Mouse (Mus musculus) forebrain, embryonic 11.5 days (tissue): Measurements from ENCODE around the gene Gm49601. TPM values are rescaled to one million over a fixed set of nuclear protein-coding genes. Genes with fewer than 3 reads are reported as not detected.
A peak's percentile ranks its signal among the peaks of the same experiment; 100 is the strongest.

ENCODE experiments used
- ATAC-seq: fragments of 200-750 bp; cut with Nextera tagmentation; replicated peaks from 2 replicates; pipeline ENCODE4 v1.8.0; 2017; ENCODE audit warnings: moderate TSS enrichment; ENCODE audit not compliant: low FRiP score
- DNase-seq: peaks from one replicate; pipeline ENCODE4 v3.0.0-alpha.2; 2017; ENCODE audit warnings: low spot score
- H3K27ac ChIP-seq: fragments of 300-500 bp; sonication (generic); 2 replicates; pipeline ENCODE4 v1.5.1; 2014; ENCODE audit warnings: low read depth, low read length
- H3K27me3 ChIP-seq: fragments of 300-500 bp; sonication (generic); 2 replicates; pipeline ENCODE4 v1.6.1; 2014; ENCODE audit warnings: mild to moderate bottlenecking, low read length, mixed read lengths; ENCODE audit not compliant: control insufficient read depth, insufficient read depth
- H3K36me3 ChIP-seq: fragments of 300-500 bp; sonication (generic); 2 replicates; pipeline ENCODE4 v1.6.1; 2014; ENCODE audit warnings: mild to moderate bottlenecking, low read length, moderate library complexity, mixed read lengths; ENCODE audit not compliant: control insufficient read depth, insufficient read depth
- H3K4me1 ChIP-seq: fragments of 300-500 bp; sonication (generic); replicated peaks from 2 replicates; pipeline ENCODE4 v1.6.1; 2014; ENCODE audit warnings: low read length, mixed read lengths; ENCODE audit not compliant: control insufficient read depth, insufficient read depth
- H3K4me2 ChIP-seq: fragments of 300-500 bp; sonication (generic); 2 replicates; pipeline ENCODE4 v1.6.1; 2014; ENCODE audit warnings: low read depth, mild to moderate bottlenecking, low read length, moderate library complexity, mixed read lengths; ENCODE audit not compliant: severe bottlenecking
- H3K4me3 ChIP-seq: fragments of 300-500 bp; sonication (generic); 2 replicates; pipeline ENCODE4 v1.5.1; 2014; ENCODE audit warnings: low read depth, low read length
- H3K9ac ChIP-seq: fragments of 300-500 bp; sonication (generic); 2 replicates; pipeline ENCODE4 v1.6.1; 2014; ENCODE audit warnings: low read length
- H3K9me3 ChIP-seq: fragments of 300-500 bp; sonication (generic); 2 replicates; pipeline ENCODE4 v1.6.1; 2016; ENCODE audit warnings: low read length, mixed read lengths; ENCODE audit not compliant: control insufficient read depth
- WGBS: fragments of 180-500 bp; shearing (Covaris S2); extraction: QIAGEN DNeasy Blood & Tissue Kit; methylation state at CpG from one replicate; pipeline ENCODE4 v1.1.7; 2014; 5-methylcytosine and 5-hydroxymethylcytosine counted together
- polyA plus RNA-seq: library from polyadenylated mRNA; unstranded; fragments of >200 nt; fragmentation: Nextera tagmentation; extraction: Ambion mirVana; gene quantifications from 2 replicates; pipeline ENCODE4 v1.2.1, GENCODE M21; 2014

Gm49601 gene
- polyA plus RNA-seq, 1 experiment from 2014 or later = 2.8 TPM

DNA sequence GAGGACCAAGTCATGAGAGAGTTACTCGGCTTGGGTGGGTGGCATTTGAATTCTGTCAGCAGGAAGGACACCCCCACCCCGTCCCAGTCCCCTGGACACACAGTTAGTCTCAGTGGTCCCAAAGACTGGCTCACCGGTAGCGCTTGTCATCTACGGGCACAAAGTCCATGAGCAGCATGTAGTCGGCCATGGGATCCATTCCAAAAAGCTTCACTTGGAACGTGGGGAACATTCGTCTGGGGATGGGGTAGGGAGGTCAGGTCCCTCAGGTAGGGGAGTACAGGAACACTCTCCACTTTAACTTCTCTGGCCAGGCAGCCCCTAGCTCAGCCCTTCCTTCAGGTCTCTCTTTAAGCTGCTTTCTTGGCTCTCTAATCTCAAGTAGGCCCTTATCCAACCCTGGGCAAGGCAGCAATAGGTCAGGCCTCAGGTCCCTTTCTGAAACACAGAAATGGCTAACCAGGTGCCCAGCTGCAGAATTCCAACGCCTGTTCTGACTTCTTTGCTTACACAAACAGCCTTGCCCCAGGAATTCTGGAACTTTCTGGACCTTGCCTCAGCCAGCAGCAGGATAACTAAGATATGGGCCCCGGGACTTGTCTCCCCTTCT, 41.2 kb downstream of the Gm49601 start:
- Histone ChIP-seq H3K27me3 (peaks cover 98% of the 10 kb centered on the region), H3K9ac (no peak overlapping the region), H3K4me2 (no peak overlapping the region), H3K27ac (no peak overlapping the region), H3K36me3 (no peaks in the 10 kb centered on the region), H3K9me3 (no peaks in the 10 kb centered on the region), H3K4me1 (peaks cover 25% of the 10 kb centered on the region), H3K4me3 (no peak overlapping the region)
- ATAC-seq = no peak
- WGBS = 8% methylated on average over 10 of the region's 10 CpGs
- DNase-seq = no peak

GRCm38 (mm10) chr16:18583673-18584357, 42.4 kb downstream of the Gm49601 start:
- Histone ChIP-seq H3K36me3 (no peaks in the 10 kb centered on the region), H3K4me1 (peaks cover 25% of the 10 kb centered on the region), H3K9ac (no peak overlapping the region), H3K9me3 (no peaks in the 10 kb centered on the region), H3K4me3 (no peak overlapping the region), H3K27ac (no peak overlapping the region), H3K27me3 (peaks cover 94% of the 10 kb centered on the region), H3K4me2 (no peak overlapping the region)
- ATAC-seq (no peak), DNase-seq (no peak)
- 10% methylated on average over 10 of the region's 10 CpGs for WGBS

- H3K4me1 ChIP-seq = peaks cover 25% of the 10 kb centered on the region
- no peak overlapping the region for H3K4me3 ChIP-seq
- H3K36me3 ChIP-seq = no peaks in the 10 kb centered on the region
- H3K4me2 ChIP-seq = no peak overlapping the region
- DNase-seq = no peak
- WGBS = 4% methylated on average over 10 of the region's 10 CpGs
- ATAC-seq = no peak
- H3K27me3 ChIP-seq = peaks cover 90% of the 10 kb centered on the region
- H3K9me3 ChIP-seq = no peaks in the 10 kb centered on the region
- H3K27ac ChIP-seq = no peak overlapping the region
- no peak overlapping the region for H3K9ac ChIP-seq
These were observed 43.1 kb downstream of the Gm49601 start for GRCm38 (mm10) chr16:18583169-18583568.

GRCm38 (mm10) chr16:18582426-18583148, 43.6 kb downstream of the Gm49601 start:
- H3K27ac ChIP-seq = no peak overlapping the region
- ATAC-seq (no peak), DNase-seq (peak; percentile 63)
- no peak overlapping the region for H3K9ac ChIP-seq
- H3K4me2 ChIP-seq = peak overlapping the region; percentile 36; the same call in 1 of the 2 replicates
- H3K4me1 ChIP-seq = peaks cover 20% of the 10 kb centered on the region
- no peaks in the 10 kb centered on the region for H3K36me3 ChIP-seq
- WGBS = 1% methylated on average over 67 of the region's 67 CpGs
- H3K9me3 ChIP-seq = no peaks in the 10 kb centered on the region
- peaks cover 84% of the 10 kb centered on the region for H3K27me3 ChIP-seq
- H3K4me3 ChIP-seq = peak overlapping the region; percentile 27

DNA sequence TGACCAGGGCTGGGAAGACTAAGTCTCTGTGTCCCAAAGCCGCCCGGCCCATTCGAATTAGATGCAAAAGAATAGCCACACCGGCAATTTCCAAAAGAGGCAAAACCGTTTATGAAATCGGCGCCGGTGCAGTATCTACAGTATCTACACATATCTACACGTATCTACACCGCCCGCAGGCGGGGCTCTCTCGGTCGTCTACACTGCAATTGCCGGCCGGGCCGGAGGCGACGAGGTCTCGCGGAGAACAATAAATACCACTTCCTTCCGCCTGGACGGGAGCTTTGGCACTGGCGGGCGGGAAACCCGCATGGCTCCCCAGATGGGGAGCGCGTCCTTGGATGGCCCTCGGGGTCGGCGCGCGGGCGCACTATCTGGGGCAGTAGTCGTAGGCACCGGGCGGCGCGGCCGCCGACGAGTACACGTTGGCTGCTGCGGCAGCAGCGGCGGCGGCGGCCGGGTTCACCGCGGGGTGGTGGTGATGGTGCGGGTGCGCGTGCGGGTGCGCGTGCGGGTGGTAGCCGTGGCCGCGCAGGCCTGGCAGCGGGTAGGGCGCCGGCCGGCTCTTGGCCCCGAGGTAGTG, 44.5 kb downstream of the Gm49601 start:
- H3K27ac ChIP-seq = no peak overlapping the region
- H3K9ac ChIP-seq = no peak overlapping the region
- whole genome bisulfite sequencing = under 1% methylated on average over 59 of the region's 66 CpGs
- H3K4me2 ChIP-seq = peak overlapping the region; percentile 36
- H3K27me3 ChIP-seq = peaks cover 78% of the 10 kb centered on the region
- peak overlapping the region; percentile 27 for H3K4me3 ChIP-seq
- DNase-seq (peak; percentile 69), ATAC-seq (no peak)
- peaks cover 21% of the 10 kb centered on the region for H3K4me1 ChIP-seq
- H3K36me3 ChIP-seq = no peaks in the 10 kb centered on the region
- no peaks in the 10 kb centered on the region for H3K9me3 ChIP-seq

- peak overlapping the region; percentile 27 for H3K4me3 ChIP-seq
- H3K27ac ChIP-seq = no peak overlapping the region
- no peaks in the 10 kb centered on the region for H3K36me3 ChIP-seq
- no peaks in the 10 kb centered on the region for H3K9me3 ChIP-seq
- ATAC-seq (no peak), DNase-seq (no peak)
- H3K4me1 ChIP-seq = peaks cover 15% of the 10 kb centered on the region; the same call in 1 of the 2 replicates
- H3K27me3 ChIP-seq = peaks cover 72% of the 10 kb centered on the region
- no peak overlapping the region for H3K9ac ChIP-seq
- peak overlapping the region; percentile 36; the same call in 1 of the 2 replicates for H3K4me2 ChIP-seq
- 4% methylated on average over 21 of the region's 21 CpGs for WGBS
These were observed 45.1 kb downstream of the Gm49601 start for GRCm38 (mm10) chr16:18581050-18581622.

- 15% methylated on average over 2 of the region's 2 CpGs for WGBS
- H3K4me2 ChIP-seq = no peak overlapping the region
- no peak overlapping the region for H3K4me3 ChIP-seq
- 0 out of 2 replicates have a peak, but pooled peaks cover 8% of the 10 kb centered on the region for H3K4me1 ChIP-seq
- H3K27ac ChIP-seq = no peak overlapping the region
- no peak for ATAC-seq
- peaks cover 65% of the 10 kb centered on the region for H3K27me3 ChIP-seq
- no peaks in the 10 kb centered on the region for H3K36me3 ChIP-seq
- no peak overlapping the region for H3K9ac ChIP-seq
- H3K9me3 ChIP-seq = no peaks in the 10 kb centered on the region
- no peak for DNase-seq
These were observed 45.8 kb downstream of the Gm49601 start for GRCm38 (mm10) chr16:18580389-18580788.

DNA sequence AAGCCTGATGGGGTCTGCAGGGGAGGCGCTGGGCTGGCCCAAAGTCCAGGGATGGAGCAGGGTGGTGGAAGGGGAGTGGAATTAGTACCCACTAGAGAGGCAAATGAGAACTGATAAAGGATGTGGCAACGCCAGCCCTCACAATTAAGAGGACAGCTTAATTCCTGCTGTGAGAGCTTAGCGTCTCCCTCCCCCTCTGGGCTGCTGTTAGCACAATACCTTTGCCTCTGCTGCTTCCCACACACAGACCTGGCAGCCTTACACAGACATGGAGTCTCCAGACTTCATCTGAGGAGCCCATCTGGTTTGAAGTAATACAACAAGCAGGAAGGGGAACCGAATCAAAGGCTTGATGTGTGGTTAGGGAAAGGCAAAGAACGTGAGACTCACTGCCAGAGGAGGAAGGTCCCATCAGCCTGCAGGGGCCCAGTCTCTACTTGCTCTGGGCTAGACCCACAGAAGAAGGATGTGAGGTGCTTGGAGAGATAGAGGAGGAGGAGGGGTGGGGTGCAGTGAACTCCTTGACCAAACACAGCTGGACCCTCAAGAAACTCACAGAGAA, 48.5 kb downstream of the Gm49601 start:
- peaks cover 38% of the 10 kb centered on the region for H3K27me3 ChIP-seq
- ATAC-seq (no peak), DNase-seq (no peak)
- H3K4me2 ChIP-seq = no peak overlapping the region
- no peak overlapping the region for H3K27ac ChIP-seq
- 0 out of 2 replicates have a peak, but pooled peaks cover 8% of the 10 kb centered on the region for H3K4me1 ChIP-seq
- WGBS = under 1% methylated on average over 5 of the region's 5 CpGs
- no peak overlapping the region for H3K9ac ChIP-seq
- no peaks in the 10 kb centered on the region for H3K36me3 ChIP-seq
- no peak overlapping the region for H3K4me3 ChIP-seq
- H3K9me3 ChIP-seq = no peaks in the 10 kb centered on the region
